Mouse (Mus musculus): ENCODE measurements at regions not wholly inside any gene's neighbourhood (a gene's known extent, or its start where the extent isn't known, plus 50 kb on each side); places are given as distances from the start of the nearest gene placed in this dataset.

DNA sequence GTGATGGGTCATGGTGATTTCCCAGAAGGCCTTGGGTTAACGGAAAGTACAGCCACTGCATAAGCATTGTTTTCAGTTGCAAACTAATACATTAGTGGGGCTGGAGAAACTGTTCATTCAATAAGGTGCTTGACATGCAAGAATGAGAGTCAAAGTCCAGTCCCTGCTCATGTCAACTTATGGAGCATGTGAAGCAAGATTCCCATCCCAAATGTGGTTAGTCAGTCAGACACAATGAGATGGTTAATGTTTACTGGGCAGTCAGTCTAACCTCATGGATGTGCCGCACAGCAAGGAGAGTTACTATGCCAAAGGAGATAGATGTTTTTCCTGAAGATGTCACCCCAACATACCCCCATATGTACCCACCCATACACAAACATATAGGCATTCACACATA lies 993.8 kb upstream of the Jmjd1c start:
- DNase-seq (ENCODE audit: low read depth, low spot score) = no peak

DNA sequence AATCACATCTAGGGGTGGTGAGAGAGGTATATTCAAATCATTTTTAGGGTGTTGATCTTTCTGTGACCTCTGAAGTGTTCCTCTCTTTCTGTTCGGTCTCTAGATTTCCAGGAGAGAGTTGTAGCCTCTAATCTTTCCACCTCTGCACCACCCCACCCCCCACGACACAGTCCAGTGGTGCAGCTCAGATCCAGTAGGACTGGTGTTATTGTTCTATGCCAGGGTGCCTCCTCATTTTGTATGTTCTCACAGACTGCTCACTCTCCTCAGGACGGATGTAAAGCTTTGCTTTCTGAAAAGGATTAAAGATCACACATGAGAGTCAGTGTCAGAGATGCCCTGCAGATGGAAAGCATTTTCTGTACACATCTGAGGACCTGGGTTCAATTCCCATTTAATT lies 964.6 kb upstream of the Jmjd1c start:
- no peak for DNase-seq (ENCODE audit: low read depth, low spot score)

DNA sequence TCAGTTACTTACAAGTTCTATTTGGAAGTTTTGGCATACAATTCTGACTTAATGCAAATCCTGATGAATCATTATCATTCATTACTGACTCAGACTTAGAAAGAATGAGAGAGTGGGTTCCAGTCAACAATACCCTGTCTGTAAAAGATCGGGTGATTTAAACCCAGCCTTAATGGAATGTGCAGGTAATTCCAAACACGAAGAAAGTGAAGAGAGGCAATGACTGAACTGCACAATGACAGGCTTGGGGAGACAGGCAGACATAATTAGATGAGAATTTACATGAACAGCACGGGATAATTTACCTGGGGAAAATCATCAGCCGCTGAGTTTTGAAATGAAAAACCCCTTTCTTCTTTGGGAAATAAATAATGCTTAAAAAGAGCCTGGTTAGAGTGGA lies 963.9 kb upstream of the Jmjd1c start:
- DNase-seq (ENCODE audit: low read depth, low spot score) = no peak

DNA sequence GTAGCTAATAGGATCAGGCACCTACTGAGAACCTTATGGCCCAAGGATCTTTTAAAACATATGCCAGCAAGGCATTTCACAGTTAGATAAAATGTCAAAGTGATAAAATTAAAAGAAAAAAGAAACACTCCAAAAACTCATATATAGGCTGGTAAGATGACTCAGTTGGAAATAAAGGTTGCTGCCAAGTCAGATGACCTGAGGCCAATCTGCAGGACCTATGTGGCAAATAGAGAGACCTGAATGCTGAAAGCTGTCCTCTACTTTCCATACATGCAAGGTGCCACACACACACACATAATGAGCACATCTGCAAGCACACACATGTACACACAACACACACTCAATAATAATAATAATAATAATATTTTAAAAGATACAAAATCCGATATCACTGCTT lies 953.5 kb upstream of the Jmjd1c start:
- no peak for DNase-seq (ENCODE audit: low read depth, low spot score)

DNA sequence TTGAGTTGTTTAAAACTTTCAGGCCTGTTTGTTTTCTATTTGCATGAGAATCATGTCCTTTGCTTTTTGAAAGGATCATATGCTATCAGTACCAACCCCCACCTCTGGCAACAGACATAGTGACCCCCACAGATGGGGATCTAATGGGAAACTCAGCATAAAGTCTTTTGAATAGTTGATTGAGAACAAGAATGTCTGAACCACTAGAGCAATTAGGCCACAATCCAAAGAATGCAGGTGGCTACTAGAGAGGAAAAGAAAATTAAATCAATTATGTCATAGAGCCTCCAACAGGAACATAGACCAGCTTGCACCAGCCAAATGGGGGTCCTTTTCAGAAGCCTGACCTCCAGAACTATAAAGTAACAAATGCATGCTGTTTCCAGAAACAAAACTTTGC lies 953.0 kb upstream of the Jmjd1c start:
- DNase-seq (ENCODE audit: low read depth, low spot score) = no peak

DNA sequence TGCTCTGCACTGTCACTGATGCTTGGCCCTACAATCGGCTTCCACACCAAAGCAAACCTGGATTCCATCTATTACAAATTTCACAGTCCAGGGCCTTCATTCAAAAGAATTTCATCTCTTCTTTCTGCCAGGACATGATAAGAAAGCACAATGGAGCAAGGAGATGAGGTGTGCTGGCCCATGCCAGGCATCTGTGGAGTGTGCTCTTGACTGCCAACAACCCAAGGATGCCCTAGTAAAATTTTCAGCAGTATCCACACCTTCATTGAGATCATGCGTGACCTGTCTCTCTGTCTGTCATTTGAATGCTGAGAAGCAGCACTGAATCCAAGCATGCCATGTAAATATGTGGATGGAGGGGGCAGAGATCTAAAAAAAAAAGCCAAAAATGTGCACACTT lies 945.0 kb upstream of the Jmjd1c start:
- DNase-seq (ENCODE audit: low read depth, low spot score) = no peak

DNA sequence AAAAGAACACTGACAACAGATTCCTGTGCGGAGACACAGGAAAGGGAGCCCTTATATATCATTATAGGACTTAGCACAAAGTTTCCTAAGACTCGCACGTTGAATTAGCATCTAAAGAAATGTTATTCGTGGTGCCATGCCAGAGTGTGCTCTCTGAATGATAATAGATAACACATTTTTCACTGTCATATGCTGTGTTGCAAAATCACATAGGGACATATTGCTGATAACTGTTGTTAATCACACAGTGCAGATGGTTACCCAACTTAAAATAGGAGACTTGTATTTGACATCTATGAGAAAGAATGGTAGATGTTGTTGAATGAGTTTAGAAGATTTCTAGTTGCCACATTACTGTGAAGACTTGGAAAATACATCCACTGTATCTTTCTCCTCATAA lies 943.1 kb upstream of the Jmjd1c start:
- DNase-seq (ENCODE audit: low read depth, low spot score) = no peak

DNA sequence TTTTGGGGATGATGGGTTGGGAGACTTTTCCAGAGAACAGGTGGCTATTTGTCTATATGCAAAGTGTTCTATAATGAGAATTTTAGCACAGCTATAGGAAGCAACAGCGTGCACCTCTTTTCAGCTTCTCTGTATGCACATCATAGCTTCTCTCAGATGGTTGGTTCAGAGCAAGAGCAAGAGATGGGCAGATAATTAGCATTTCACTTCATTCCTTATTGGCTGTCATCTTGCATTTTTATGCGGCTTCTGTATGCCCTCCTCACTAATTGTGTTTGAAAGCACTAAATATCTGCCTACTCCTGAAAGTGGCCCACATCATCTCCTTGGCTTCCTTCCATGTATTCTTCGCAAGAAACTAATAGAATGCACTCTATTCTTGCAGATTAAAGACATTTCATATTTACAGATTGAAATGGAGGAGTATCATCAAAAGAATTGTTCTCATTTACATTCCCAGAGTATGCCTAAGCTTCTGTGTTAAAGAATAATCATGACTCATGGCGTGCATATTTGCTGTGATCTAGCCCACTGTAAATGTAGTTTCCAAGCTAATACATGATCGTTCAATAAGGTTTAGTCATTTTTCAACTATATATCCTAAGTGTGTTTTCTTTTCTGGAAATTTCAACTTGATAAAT lies 934.9 kb upstream of the Jmjd1c start:
- DNase-seq (ENCODE audit: low read depth, low spot score) = no peak

DNA sequence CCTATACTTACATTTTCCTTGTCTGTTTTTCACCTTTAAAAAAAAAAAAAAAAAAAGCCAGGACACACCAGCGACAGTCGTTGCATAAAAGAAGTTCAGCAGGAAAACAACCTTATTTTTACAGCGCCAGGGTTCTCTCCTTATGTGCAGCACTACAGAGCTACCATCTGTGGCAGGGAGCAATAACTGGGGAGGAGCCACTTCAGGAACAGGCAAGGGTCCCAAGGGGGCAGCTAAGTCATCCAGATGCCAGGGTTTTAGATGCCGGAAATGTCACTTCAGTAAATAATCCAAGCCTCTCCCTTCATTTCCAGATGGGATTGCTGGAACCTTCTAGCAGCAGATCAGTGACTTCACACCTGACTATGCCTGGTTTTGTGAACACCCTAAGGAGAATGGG lies 923.1 kb upstream of the Jmjd1c start:
- no peak for DNase-seq (ENCODE audit: low read depth, low spot score)

DNA sequence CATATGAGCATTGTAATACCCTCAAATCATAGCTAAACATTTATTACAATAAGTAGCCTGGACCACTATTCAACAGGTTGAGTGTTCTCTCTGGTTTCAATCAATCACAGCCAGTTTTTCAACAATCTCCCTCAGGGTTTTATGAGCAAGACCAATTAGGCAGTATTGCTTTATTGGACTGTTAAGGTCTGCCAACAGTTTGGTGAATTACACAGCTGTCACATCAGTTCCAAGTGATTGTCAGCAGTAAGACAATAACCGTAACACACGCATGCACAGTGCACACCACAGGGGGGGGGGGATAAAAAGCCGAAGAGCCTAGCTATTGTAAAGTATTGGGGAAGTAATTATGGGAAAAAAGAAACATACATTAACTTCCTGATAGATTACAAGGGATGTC lies 918.6 kb upstream of the Jmjd1c start:
- no peak for DNase-seq (ENCODE audit: low read depth, low spot score)

DNA sequence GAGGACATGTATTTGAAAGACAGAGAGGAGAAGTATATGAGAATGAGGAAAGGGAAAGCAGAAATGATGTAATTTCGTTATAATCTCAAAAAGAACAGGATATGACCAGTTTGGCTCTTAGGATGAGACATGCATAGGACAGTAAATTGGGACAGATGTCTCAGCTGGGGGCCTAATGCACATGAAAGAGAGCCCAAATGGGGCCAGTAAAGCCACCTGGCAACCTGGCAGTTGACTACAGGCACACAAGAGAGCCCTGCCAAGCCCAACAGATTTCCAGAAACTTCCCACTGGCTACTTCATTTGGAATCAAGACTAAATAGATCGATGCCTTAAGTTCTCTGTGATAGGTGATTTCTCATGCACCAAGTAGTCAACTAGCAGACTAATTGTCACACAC lies 914.7 kb upstream of the Jmjd1c start:
- DNase-seq (ENCODE audit: low read depth, low spot score) = no peak

DNA sequence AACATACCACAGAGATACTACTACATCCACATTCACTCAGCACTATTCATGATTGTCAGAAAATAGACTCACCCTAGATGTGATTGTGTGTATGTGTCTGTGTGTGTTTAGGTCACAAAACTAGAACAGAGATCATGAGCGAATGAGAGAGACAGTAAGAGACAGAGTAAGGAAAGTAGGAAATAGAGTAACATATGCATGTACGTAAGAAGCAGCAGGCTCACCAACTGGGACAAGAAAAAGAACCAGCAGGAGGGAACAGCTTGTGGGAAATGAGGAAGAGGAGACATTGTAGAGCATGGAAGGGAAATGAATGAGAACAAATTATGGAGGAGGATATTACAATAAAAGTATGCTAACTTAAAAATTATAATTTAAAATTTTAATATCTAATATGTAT lies 912.9 kb upstream of the Jmjd1c start:
- no peak for DNase-seq (ENCODE audit: low read depth, low spot score)

DNA sequence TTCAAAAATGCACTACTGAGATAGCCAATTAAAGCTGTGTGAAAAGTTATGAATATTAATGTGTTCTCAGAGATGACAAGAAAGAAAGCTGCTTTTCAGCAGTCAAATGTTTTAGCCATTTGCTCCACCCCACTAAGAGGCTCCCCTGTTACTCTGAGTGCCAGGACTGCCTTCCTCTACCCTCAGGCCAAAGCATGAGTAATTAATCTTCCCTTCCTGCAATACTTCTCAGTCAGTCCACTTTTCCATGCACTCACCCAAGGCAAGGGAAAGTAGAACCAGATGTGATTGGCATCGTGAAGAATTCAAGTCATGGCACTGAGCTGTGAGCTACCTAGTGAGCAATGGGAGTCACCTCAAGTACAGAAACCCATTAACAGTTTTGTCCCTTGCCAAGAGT lies 908.9 kb upstream of the Jmjd1c start:
- no peak for DNase-seq (ENCODE audit: low read depth, low spot score)

DNA sequence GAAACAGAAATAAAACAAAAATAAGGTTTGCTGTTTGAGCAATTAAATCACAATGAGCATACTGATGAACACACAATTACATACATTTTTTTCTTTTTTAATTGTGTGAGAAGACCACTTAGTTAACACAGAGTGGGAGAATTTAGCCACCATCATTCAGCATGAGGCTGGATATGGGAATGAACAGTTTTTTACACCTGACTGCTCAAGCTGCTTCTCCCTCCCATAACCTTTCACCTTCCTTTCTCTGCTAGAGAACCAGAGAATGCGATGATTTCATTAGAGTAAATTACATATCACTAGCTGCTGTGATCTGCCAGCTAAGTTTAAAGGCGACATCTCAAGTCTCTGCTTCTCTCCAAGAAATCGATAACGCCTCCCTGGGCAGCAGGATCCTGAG lies 894.8 kb upstream of the Jmjd1c start:
- no peak for DNase-seq (ENCODE audit: low read depth, low spot score)

DNA sequence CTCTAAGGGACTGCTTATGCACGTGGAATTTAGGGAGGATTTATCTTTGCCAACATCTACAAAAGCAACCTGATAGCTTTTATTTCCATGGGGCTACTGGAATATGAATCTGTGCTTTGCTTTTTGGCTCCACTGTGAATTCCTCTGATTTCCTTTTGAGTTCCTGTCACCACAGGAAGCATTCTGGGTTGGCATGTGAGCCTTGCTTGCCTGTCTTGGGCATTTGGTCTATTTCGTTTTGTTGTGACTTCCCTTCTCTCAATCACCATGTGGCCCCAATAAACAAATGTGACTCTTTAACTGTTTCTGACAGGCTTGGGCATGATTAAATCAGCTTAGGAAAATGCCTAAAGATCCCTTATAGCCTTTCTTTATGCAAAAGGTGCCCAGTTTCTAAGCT lies 867.8 kb upstream of the Jmjd1c start:
- no peak for DNase-seq (ENCODE audit: low read depth, low spot score)

DNA sequence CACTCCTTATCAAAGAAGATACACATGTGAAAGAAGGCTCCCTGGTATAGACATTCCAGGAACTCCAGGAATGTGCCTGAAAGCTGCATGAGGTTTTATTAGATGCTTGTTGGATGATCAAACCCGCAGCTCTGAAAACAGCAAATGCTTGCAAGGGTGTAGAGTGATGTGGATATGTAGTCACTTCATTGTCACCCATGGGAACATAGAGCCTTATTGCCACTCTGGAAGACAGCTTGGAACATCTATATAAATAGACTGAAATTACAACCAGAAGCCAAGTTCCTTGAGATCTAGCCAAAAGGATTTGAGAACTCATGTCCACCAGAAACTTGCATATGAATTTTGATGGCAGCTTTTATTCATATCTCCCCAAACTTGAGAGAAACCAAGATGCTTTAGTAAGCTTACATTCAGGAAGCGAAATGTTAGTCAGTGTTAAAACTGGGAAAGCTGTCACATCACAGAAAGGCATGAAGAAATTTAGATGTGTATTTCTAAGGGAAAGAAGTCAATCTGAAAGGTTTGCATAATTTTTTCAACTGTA lies 861.5 kb upstream of the Jmjd1c start:
- no peak for DNase-seq (ENCODE audit: low read depth, low spot score)

DNA sequence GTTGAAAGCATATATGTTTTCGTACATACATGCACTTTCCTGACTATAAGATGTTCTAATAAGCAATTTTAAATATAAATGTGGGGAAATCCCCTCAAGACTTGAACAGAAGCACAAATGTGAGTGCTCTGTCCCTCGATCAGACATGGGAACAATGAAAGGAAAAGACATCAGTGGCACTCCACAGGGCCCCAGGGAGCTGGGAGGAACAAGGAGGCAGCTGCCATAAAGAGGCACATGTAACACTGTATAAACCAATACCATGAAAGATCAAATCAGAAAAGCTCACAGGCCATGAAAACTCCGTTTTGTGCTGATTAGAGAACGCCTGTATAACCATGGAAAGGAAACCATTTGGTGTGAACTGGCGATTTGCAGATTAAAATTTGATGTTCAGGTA lies 839.5 kb upstream of the Jmjd1c start:
- DNase-seq (ENCODE audit: low read depth, low spot score) = no peak

DNA sequence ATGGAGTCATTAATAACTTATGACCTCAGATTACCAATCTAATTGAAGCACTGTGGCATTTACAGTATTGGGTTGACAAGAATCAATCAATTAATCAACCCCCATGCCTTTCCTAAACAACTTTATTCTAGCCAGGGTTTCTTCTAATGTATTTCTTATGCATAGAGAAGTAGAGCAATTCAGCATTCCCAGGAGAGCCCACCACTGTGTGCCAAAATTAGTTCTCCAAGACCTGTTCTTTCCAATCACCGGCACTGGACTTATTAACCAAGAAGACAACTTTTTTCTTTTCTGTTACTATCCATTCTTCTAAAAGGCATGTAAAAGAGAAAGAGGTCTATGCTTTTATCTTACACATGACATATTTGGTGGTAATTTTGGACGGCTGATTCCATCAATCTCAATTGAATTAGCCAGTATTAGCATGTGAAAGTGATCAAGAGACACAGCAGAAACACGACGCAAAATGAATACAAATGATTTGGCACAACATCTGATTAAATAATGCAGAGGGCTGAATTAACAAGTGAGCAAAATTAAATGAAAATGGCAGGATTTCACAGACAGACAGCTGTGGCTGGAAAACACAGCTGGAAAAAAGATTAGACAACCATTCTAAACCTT lies 825.2 kb upstream of the Jmjd1c start:
- no peak for DNase-seq (ENCODE audit: low read depth, low spot score)

DNA sequence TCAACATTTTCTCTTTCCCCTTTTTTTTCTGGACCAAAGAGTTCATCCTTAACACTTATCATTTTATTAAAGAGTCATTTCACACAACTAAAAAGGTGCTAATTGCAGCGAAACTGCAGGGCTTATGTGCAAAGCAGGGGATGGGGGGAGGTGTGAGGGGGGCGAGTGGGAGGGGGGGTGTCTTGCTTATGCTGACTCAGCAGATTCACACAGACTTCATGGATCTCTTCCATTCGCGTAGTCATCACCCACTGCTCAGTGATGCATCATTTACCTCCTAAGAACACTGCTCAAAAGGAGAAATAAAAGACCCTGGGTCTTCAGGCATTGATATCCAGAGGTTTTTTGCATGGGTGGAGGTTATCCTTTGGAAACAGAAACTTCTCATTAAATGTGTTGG lies 800.3 kb upstream of the Jmjd1c start:
- DNase-seq (ENCODE audit: low read depth, low spot score) = no peak

DNA sequence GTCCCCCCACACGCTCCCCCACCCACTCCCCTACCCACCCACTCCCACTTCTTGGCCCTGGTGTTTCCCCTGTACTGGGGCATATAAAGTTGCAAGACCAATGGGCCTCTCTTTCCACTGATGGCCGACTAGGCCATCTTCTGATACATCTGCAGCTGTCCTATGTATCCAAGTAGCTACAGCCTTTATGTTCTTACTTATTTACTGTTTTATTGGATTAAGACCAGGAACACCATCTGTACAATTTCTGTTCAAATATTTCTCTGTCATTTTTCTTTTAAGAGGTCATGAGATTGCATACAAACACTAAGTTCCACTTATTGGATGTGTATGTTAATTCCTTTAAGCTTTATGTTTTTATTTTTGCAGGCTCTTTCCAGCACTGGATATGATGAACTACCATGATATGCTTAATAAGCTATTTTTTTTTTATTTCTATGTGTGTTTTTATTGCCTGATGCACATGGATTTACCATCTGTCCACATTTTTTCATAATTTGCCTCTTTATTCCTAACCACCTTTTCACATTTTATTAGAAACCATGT lies 792.6 kb upstream of the Jmjd1c start:
- DNase-seq (ENCODE audit: low read depth, low spot score) = no peak

DNA sequence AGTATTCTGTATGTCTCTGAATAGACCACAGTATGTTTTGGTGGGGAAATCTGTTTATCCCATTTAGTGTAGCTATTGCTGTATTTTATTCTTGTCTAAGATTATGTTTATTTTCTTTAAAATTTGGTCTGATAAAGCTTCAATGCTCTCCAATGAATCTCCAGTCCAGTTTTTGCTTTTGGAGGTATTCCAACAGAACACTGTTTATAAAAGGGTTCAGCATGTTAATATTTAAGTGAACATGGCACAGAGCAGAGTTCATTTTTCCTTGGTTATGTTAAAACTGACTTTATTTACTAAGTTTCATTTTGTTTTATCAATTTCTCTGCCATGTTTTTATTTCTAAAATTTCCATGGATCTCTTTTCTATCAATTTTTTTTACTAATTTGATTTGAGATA lies 791.0 kb upstream of the Jmjd1c start:
- no peak for DNase-seq (ENCODE audit: low read depth, low spot score)

DNA sequence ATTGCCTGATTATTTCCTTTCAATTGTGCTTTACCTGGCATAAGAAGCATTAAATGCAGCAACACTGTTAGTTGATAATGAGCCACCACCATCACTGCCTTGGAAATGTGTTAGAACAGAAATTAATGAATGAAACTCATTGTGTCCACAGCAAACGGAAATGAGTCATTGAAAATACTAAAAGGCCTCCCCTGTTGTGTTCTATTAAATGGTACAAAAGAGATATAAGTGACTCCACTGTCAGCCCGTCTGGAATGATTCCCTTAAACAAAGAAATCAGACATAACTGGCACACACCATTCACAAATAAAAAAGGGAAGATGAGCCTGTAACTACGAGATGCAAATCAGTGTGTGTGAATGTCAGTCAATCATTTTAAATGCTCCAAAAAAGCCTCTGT lies 764.8 kb upstream of the Jmjd1c start:
- DNase-seq (ENCODE audit: low read depth, low spot score) = no peak

DNA sequence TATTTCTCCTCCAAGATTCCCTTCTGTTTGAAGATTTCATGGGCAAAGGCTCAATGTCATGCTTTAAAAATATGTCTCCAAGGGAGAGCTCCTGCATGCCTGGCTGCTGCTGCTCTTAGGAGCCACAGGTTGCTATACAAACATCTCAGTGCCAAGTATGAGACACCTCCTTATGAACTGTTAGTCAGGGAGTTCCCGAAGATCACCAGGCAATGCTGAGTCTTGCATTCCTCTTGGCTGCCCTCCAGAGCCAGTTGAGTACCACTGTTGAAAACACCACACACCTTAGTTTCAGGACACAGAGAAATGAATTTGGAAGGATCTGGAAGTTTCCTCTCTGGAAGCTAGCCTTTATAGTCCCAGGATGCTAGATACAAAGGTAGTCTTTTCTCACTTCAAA lies 757.9 kb upstream of the Jmjd1c start:
- DNase-seq (ENCODE audit: low read depth, low spot score) = no peak

Data from ZHBTc4 (cell line).